Mouse (Mus musculus) adrenal gland, postnatal 10 days (tissue): ENCODE measurements around the gene Hace1. TPM values are rescaled to one million over a fixed set of nuclear protein-coding genes. Genes with fewer than 3 reads are reported as not detected.
"Not testable (repeated sequence)": the region's sequence is repeated elsewhere in the genome, so short reads cannot be mapped to it uniquely, and the experiment has no call there.

Experiments
- DNase-seq: peaks from one replicate; pipeline ENCODE4 v3.0.0; 2021; ENCODE audit warnings: mixed read lengths
- long read RNA-seq, 2 experiments: library from polyadenylated mRNA; stranded (forward); transcript quantifications; one replicate each; pipeline ENCODE4 v2.0.0; 2021
- total RNA-seq, 2 experiments: library from RNA; stranded (reverse); gene quantifications; 2 replicates each; pipeline ENCODE4 v1.2.3; 2021

The Hace1 gene
- total RNA-seq, result 10 to 100 TPM in 1 of 2 experiments, 1 to 10 TPM in 1; 8.5 to 10.9 TPM
- long read RNA-seq, experiment 1, transcript Hace1-201 (24 exons, 3,785 nt), result major isoform, 12 of 19 reads
- long read RNA-seq, experiment 1, partial matches to known transcripts, result 4 of 19 reads
- long read RNA-seq, experiment 1, other reads (novel, unspliced or antisense), result 3 of 19 reads
- long read RNA-seq, experiment 2, partial matches to known transcripts, result 0 of 5 reads
- long read RNA-seq, experiment 2, other reads (novel, unspliced or antisense), result 3 of 5 reads

DNA sequence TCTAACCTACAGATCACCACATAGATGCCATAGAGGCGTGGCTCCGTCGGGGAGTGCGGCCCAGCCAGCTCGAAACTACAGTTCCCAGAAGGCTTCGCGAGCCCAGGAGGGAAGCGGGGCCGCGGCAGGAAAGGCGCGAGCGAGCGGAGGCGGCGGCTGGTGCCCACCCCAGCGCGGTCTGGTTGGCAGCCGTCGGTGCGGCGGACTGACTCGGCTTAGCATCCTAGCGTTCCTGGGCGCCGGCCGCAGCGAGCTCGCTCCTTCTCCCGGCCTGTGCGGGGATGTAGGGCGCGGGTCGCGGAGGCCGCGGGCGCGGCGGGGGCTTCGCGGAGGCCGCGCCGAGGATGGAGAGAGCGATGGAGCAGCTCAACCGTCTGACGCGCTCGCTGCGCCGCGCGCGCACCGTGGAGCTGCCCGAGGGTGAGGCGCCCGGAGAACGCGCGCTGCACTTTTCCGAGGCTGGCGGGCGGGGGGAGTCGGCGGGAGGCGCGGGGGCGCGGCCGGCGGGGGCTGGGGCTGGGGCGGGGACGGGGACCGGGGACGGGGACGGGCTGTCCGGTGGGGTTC lies at the start of gene Hace1:
Hace1 (plus strand) TSS at position 99 of the 567 bp plus-strand sequence.
- DNase-seq, result peak; percentile 88

DNA sequence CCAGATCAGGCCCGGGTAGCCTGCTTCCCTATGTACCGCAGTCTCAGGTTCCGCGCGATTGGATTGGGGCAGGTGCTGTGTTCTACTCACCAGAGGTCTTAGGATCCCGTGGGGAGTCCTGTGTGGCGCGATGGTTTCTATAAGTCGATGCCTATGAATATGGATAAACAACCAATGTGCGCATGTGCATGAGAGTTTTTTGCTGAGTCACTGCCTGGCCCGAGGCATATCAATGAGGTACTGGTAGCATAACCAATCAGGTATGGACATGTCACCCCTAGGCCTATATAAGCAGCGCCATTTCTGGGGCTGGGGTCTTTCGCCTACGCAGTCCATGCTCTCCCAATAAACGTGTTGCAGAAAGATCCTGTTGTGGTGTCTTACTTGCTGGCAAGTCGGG lies 40.3 kb upstream of the Hace1 start:
- DNase-seq, result not testable (repeated sequence)

DNA sequence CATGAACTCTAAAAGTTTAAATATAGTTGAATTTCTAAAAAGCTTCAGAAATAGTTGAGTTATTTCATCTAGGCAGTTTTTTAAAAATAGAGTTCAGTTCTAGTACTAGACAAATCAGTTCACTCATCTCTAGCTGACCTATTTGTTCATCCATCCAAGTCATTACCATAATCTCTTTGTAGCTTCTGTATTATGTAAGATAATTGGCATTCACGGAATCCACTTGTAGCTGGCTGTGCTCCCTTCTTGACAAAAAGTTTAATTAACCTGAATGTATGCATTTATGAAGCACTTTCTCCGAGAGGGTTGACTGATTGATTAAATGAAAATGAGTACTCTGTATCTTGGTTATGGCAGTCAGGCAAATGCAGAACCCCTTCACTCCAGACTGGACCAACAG lies 34.9 kb upstream of the Hace1 start:
- no peak for DNase-seq

DNA sequence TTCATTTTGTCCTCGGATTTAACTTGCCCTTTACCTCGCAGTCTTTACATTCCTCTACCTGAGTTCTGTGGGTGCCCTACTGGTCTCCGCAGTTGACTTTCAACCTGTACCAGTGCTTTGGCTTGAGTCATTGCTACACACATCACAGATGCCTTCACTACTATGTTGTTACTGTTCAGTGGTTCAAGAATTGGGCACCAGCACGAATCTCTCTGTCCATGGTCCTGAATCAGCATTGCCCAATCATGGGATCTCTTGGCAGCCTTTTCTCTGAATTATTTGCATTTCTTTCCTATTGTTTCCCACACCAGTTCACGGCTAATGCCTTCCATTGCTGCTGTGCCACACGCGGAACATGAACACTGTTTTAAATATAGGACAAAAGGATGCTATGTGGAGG lies 30.8 kb upstream of the Hace1 start:
- peak; percentile 71 for DNase-seq

DNA sequence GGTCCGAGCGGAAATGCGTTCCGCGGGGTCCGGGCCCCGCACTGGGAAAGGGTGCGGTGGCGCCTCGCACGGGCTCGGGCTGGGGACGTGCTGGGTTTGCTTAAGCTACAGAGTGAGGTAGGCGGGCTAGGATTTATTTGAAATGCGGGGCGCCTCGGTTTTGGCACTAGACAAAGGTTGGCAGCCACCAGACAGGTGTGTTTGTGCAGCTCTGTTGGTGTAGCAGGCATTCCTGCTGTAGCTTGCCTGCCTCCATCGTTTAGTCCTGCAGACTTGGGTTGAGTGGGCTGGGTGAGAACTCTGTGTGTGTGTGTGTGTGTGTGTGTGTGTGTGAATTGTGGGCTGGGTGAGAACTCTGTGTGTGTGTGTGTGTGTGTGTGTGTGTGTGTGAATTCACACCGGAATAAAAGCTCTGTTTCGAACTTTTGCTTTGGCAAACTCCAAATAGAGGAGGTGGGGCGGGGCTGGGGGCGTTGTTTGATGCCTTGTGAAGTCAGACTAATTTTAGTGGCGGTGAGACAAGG lies 731 bp downstream of the Hace1 start:
- DNase-seq, result no peak

DNA sequence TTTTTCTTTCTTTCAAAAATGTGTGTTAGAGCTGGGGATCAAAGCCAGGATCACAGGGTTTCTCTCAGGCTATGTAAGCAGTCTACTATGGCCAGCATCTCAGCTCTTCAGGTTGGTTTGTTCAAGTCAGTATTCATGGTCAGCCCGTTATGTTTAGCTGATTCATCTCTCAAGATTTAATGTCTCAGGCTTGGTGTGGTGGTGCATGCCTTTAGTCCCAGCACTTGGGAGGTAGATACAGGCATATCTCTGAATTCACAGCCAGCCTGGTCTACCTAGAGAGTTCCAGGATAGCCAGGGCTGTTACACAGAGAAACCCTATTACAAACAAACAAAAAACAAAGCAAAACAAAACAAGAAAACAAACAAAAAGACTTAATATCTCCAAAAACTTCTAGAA lies 5.7 kb downstream of the Hace1 start:
- DNase-seq, result no peak

DNA sequence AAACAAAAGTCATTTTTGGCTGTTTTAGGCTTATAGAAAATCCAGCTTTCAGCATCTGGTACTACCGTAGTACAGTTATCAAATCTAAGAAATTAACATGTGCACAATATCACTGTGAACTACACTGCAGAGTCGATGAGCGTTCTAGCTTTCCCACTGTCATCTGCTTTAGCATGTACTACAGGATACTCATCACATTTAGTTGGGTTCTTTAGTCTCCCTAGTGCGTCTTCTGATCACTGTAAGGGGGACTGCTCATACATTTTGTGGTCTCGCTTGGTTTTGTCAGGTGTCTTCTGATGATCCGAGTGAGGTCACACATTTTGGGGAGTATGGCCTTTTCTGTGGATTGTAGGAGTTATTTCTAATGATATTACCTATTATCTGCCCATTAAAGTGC lies 6.2 kb downstream of the Hace1 start:
- DNase-seq, result no peak

DNA sequence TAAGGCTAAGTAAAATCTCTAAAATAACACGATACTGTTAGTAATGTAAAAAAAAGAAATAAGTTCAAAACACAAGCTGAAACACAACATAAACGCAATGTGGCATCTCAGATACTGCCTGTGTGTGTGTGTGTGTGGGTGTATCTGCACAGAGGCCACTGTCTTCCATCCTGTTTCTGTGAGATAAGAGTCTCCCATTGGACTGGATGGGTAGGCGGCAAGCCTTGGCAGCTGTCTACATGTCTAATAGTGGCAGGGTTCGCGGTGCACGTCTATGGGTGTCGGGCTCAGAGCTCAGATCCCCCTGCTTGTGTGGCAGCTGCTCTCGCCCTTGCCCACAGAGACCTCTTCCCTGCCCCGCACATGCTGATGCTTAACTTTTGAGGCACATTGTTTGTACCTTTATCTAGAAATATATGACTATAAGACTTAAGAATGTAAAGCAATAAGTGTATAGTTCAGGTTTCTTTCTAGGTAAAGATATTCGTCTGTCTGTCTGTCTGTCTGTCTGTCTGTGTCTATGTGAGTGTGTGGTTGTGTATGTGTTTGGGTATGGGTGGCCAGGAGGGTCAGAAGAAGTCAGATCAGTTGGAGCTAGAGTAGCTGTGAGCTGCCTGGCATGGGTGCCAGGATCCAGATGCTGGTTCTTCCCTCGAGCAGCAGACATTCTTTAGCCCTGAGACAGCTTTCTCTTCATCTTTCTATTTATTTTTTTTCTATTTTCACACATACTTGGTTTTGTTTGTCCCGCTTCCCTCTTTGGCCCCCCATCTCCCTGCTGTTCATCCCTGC lies 6.9 kb downstream of the Hace1 start:
- DNase-seq, result no peak

DNA sequence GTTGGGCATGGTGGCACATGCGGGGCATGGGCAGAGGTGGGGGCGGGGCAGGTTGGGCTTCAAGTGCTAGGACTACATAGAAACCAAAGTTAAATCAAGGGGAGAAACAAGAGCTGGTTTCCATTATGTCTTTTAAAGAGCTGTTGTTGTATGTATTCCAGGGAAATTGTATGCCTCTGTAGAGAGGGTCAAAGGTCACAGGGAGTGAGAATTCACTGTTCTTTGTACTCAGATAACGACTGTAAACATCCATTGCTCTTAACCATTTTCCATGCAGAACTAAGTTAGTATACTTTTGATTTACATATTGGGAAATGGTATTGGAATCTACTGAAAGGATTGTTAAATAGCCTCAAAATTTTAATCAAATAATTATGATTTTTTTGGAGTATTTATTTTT lies 28.2 kb downstream of the Hace1 start:
- no peak for DNase-seq

DNA sequence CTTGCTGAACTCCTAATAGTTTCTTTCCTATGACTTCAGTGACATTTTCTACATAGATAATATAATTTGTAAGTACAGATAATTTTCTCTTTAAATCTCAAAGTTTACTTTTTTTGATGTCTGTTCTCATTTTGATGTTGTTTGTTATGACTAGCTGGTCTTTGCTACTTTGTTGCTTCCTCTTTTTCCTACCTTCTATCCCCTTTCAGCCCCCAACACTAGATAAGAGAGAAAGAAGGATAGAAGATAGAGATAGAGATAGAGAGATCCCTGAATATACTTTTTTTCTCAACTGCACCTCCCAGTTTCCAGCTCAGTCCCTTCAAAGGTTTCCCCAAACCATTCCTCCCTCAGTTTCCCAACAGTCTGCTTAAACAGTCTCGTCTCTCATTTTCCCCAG lies 33.1 kb downstream of the Hace1 start:
- DNase-seq, result no peak

DNA sequence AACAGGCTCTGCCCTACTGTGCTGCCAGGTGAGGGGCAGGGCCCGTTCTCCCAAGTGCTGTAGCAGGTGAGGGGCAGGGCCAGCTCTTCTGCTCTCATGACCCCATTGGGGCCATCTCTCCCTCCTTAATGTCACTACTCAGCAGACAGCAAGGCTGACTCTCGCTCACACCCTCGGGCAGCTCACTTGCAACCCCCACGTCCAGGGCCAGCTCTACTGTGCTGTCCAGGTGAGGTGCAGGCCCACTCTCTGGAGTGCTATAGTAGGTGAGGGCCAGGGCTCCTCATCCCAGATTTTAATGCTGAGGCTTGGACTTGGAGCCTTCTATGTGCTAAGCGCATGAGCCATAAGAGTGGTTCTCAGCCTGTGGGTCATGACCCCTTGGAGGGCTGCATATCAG lies 38.4 kb downstream of the Hace1 start:
- DNase-seq, result no peak

DNA sequence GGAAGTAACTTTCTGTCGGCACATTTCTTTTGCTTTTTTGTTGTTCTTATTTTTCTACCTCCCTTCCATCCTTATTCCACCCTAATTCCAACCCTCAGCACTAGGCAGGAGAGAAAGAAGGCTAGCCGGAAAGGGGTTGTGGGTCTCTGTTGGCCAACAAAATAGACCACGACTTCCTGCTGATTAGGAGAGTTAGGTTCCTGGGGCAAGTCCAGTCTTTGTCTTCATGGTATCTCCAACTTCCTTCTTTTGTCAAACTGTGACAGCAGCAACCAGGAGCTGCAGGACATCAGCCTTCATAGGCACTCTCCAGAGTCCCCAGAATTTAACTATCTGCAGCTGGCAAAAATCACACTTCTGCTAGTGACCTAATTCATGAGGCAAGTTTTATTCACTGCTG lies 41.4 kb downstream of the Hace1 start:
- no peak for DNase-seq

DNA sequence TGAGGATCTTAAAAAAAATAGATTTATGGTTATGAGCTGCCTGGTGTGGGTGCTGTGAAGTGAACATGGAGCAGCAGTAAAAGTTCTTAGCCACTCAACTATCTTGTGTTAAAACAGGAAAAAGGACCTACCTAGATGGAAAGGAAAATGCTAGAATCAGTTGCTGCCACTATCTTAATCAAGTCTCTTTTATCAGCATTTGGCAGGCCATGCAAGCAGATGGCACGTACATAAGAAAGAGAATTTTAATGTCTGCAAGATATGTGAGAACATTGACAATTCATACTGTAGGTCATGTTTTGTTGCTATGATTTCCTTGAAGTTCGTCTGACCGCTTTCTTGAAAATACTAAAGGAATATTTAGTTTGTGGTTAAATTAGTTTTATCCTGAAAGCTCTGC lies 54.4 kb downstream of the Hace1 start:
- DNase-seq, result no peak

DNA sequence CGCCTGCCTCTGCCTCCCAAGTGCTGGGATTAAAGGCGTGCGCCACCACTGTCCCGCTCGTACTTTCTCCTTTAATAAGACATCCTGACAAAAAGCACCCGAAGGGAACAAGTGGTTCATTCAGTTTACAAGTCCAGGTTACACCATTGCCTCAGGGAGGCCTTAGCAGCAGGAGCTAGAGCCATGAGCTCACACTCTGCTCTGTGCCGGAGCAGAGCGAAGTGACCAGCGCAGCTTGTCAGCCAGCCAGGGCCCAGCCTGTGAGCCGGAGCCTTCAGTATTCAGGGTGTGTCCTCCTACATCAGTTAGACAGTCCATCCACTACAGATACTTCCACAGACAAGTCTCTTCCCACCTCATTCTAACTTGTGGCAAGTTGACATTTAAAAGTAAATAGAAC lies 55.0 kb downstream of the Hace1 start:
- DNase-seq, result no peak

DNA sequence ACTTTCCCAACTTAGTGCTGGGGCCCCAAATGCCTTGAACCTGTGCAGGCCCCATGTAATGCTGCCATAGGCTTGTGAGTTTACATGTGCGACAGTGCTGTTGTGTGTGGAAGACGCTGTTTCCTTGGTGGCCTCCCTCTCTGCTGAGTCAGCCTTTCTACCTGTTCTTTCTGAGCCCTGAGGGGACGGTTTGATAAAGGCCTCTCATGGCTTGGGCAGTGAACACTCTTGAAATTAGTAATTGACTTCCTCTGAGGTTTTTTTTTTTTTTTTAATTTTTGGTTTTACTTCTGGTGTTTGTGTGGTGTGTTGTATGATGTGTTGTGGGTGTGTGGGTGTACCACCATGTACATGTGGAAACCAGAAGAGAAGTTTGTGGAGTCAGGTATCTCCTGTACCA lies 57.6 kb downstream of the Hace1 start:
- DNase-seq, result no peak

DNA sequence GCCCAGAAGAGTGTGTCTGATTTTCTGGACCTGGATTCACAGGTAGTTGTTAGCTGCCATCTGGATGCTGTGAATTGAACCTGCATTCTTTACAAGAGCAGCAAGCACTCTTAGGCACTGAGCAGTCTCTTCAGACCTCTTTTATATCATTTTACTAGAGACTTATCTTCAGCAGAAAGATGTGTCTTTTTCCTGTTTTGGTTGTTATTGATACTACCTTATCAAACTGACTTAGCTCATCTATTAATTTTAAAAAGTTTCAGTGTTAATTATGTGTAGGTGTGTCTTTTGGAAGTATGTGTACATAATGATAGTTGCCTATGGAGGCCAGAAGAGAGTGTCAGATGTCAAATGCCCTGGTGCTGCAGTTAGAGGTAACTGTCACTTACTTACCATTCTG lies 62.1 kb downstream of the Hace1 start:
- DNase-seq, result no peak

DNA sequence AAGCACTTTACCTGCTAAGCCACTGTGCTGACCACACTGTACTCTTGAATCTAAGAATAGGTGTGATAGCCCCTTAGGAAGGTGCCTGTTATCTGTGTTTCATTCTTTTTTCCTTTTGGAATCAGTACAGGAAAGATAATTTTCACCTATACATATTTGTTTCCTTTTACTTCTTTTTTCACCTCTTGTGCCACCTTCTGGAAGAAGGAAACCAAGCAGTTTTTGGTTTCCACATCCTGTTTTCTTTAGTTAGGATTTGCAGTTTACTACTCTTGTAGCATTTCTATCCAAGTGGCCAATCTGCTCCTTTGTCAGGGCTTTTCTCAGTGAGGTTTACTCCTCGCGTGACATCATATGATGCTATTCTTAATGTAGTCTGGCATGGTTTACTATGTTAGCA lies 76.4 kb downstream of the Hace1 start:
- DNase-seq, result no peak

DNA sequence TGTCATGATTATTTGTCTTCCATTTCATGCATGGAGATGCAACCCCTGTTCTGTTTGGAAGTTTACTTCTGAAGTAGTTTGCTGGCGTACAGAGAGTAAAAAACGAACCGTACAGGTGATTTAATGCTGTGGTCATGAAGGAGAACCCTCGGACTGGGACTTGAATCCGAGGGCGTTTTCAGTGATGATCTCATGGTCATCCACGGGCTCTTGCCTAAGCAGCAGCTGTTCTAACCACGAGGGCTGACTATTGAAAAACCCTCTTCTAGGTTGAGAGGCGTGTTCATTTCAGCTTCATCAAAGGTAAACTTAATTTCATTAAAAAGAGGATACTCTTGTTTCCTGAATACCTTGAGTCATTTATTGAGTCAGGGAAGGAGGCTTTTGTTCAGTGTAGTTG lies 84.4 kb downstream of the Hace1 start:
- DNase-seq, result no peak

DNA sequence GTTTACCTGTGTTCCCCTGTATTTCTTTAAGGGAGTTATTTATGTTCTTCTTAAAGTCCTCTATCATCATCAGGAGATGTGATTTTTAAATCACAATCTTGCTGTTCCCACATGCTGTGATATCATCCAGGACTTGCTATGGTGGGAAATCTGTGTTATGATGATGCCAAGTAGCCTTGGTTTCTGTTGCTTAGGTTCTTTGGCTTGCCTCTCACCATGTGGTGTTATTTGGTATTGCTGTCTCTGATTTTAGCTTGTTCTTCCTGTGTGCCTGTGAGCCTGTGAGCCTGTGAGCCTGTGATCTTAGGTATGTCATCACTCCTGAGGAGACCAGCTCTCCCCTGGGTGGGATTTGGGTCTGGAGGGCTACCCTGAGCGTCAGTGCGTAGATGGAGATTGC lies 90.6 kb downstream of the Hace1 start:
- no peak for DNase-seq

DNA sequence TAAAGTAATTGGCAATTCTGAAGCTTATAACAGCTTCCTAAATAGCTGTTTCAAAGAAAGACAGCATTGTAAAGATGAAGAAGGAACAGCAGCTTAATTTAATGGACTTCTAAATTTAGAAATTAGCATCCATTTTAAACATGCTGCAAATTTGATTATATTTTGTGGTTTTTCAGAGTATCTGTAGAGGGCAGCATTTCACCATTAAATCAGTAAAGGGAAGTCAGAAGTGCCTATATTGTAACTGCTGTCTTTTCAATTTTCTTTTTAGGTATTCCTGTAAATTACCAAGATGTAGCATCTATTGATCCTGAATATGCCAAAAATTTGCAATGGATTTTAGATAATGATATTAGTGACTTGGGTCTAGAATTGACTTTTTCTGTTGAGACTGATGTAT lies 99.2 kb downstream of the Hace1 start:
- no peak for DNase-seq

DNA sequence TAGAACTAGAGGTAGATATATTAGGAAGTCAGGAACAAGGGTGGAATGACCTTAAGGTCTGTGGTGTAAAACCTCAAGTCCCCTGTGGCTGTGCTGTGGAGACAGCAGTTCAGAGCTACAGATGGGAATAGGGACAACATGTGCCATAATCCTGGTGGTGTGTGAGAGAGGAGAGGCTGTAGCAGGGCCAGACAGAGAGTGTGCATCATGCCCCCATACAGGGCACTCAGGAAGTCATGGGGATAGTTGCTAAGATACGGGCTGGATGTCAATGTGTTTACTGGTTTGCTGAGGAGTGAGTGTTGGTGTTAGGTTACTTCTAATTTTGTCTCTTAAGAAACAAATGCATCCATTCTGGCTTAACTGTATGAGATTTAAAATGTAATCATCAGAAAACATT lies 108.6 kb downstream of the Hace1 start:
- DNase-seq, result no peak

DNA sequence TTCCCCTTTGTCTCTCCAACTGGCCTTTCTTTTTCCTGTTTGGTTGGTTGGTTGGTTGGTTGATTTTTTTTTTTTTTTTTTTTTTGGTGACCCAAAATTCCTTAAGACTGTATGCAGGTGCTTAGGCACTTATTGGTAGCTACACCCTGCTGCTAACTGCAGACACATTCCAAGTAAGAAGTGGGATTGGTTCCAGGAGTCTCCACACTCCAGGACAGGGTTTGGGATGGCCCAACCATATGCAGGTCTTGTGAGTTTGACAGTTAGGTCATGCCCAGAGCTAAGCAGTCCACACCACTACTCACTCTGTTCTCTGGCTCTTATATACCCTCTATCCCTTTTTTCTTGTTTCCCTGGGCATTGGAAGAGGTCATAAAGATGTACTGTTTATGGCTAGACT lies 117.3 kb downstream of the Hace1 start:
- no peak for DNase-seq

DNA sequence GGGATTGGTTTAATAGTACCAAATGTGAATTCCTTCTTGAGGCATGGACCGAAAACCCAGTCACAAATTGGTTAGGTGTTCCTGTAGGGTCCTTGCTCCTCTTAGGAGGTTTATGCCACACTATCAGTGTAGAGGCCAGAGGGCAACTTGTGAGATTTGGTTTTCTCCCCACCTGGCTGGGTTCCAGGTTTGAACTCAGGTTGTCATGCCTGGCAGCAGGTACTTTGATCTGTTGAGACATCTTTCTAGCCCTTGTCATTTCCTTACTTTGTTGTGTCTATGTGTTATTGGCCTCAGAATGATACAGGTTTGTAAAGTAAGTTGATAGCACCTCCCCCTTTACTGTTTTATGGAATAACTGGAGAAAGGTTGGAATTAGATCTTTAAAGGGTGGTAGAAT lies 117.9 kb downstream of the Hace1 start:
- no peak for DNase-seq

DNA sequence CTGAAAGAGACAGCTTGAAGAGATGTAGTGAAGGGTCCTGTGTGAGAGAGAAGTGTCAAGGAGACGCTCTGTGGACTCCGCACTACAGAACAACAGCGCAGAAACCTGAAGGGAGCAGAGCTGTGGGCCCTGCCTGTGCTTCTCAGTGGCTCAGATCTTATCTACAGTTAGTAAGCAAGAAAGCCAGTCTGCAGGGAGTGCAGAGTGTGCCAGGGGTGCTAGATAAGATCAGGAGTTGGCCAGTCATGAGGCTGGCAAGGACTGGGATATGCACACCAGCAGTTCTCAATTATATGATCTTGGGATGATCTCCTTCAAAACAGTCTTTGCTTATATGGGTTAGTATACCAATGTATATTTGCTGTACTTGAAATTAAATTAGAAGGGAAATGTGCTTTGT lies 121.3 kb downstream of the Hace1 start:
- no peak for DNase-seq
